Mouse (Mus musculus): Measurements from ENCODE around the gene Spred2. TPM values are rescaled to one million over a fixed set of nuclear protein-coding genes. Genes with fewer than 3 reads are reported as not detected.

The Spred2 gene
- total and polyA plus RNA-seq, 3 experiments, result 7.8 to 76.0 (median 25.9) TPM

DNA sequence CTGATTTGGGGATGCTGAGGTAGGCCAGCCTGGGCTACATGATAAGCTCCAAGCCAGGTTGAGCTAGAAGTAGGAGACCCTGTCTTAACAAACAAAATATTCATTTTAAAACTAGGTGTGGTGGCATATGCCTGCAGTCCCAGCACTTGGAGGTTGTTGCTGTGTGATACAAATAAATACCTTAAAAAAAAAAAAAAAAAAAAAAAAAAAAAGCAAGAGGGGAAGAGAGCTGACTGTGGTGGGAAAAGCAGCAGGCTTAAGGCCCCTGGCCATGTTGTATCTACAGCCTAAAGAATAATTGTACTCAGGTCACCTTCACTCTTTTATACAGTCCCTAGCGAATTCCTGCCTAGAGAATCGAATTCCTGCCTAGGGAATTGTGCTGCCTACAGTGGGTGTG lies 94.7 kb downstream of the Spred2 start:
- H3K36me3 ChIP-seq (ENCODE audit: control insufficient read depth in 1 of 2, insufficient read depth in 2 of 2, low read length in 2 of 2), result peaks cover 12 to 17% of the 10 kb centered on the region in 2 experiments
- no peaks in the 10 kb centered on the region for H3K27me3 ChIP-seq (ENCODE audit: control insufficient read depth in 1 of 2, insufficient read depth in 2 of 2, low read length in 2 of 2)
- no peak overlapping the region for H3K4me3 ChIP-seq (ENCODE audit: control insufficient read depth in 1 of 2, insufficient read depth in 1 of 2, low read depth in 2 of 2, low read length in 2 of 2)
- H3K9ac ChIP-seq (ENCODE audit: control insufficient read depth, low read depth, low read length, poor library complexity, severe bottlenecking), result no peak overlapping the region
- H3K9me3 ChIP-seq (replicated peaks; ENCODE audit: insufficient read depth, low read length), result no peaks in the 10 kb centered on the region
- DNase-seq (ENCODE audit: low read depth, low spot score), result no peak
- peaks cover 5 to 12% of the 10 kb centered on the region in 2 experiments for H3K4me1 ChIP-seq (ENCODE audit: control insufficient read depth in 1 of 2, insufficient read depth in 2 of 2, low read length in 2 of 2)
- no peaks in the 10 kb centered on the region for H3K79me2 ChIP-seq (ENCODE audit: control insufficient read depth, insufficient read depth, low read length, poor library complexity)
- TF ChIP-seq TAL1 (IDR thresholded peaks at IDR 0.05; ENCODE audit: low read length) (no peak), BHLHE40 (IDR thresholded peaks at IDR 0.05; ENCODE audit: borderline replicate concordance, low read depth, low read length) (no peak), ZNF384 (IDR thresholded peaks at IDR 0.05; ENCODE audit: low read depth, low read length) (peak; percentile 81; the same call in 1 of the 2 replicates), SMC3 (IDR thresholded peaks at IDR 0.05; ENCODE audit: low read depth, low read length) (no peak)
- no peak overlapping the region for H3K27ac ChIP-seq (ENCODE audit: control insufficient read depth, low read depth, low read length)

DNA sequence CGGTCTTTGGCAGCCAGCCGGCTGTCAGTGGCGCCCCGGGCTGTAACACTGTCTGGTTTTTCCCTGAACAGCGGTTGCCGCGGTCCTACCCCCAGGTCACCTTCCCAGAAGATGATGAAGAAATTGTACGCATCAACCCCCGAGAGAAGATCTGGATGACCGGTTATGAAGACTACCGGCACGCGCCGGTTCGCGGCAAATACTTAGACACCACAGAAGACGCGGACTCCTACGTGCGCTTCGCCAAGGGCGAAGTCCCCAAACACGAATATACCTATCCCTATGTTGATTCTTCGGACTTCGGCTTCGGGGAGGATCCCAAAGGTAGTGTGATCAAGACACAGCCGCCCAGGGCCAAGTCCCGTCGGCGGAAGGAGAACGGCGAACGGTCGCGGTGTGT lies 96.5 kb downstream of the Spred2 start:
- TF ChIP-seq TAL1 (IDR thresholded peaks at IDR 0.05; ENCODE audit: low read length) (no peak), ZKSCAN1 (IDR thresholded peaks at IDR 0.05; ENCODE audit: low read depth, low read length) (no peak), ZMIZ1 (IDR thresholded peaks at IDR 0.05; ENCODE audit: low read depth, low read length) (no peak), SIN3A (IDR thresholded peaks at IDR 0.05; ENCODE audit: low read length) (no peak), CHD2 (IDR thresholded peaks at IDR 0.05; ENCODE audit: low read length) (no peak), POLR2AphosphoS2 (IDR thresholded peaks at IDR 0.05; ENCODE audit: low read length) (no peak), NELFE (IDR thresholded peaks at IDR 0.05; ENCODE audit: low read depth, low read length) (no peak), NRF1 (IDR thresholded peaks at IDR 0.05; ENCODE audit: insufficient read depth, low read depth, low read length, poor library complexity, severe bottlenecking) (no peak), ZC3H11A (IDR thresholded peaks at IDR 0.05; ENCODE audit: low read depth, low read length) (no peak), HCFC1 (IDR thresholded peaks at IDR 0.05; ENCODE audit: low read depth, low read length) (no peak), POLR2AphosphoS5 (IDR thresholded peaks at IDR 0.05; ENCODE audit: borderline replicate concordance, low read depth, low read length) (no peak), USF2 (IDR thresholded peaks at IDR 0.05; ENCODE audit: borderline replicate concordance in 1 of 2, insufficient read depth in 1 of 2, low read depth in 1 of 2, low read length in 2 of 2) (no peak), TBP (IDR thresholded peaks at IDR 0.05; ENCODE audit: low read depth, low read length) (no peak), RCOR1 (IDR thresholded peaks at IDR 0.05; ENCODE audit: low read depth, low read length) (no peak), USF1 (IDR thresholded peaks at IDR 0.05; ENCODE audit: low read depth, low read length) (no peak), TCF12 (IDR thresholded peaks at IDR 0.05; ENCODE audit: low read depth, low read length) (no peak), JUND (IDR thresholded peaks at IDR 0.05; ENCODE audit: low read depth, low read length) (no peak), ELF1 (IDR thresholded peaks at IDR 0.05; ENCODE audit: low read depth, low read length) (no peak), ETS1 (IDR thresholded peaks at IDR 0.05; ENCODE audit: low read depth, low read length) (no peak)
- Histone ChIP-seq H3K27ac (ENCODE audit: control insufficient read depth, low read depth, low read length) (no peak overlapping the region), H3K4me3 (ENCODE audit: control insufficient read depth in 1 of 2, insufficient read depth in 1 of 2, low read depth in 2 of 2, low read length in 2 of 2) (no peak overlapping the region), H3K27me3 (ENCODE audit: control insufficient read depth in 1 of 2, insufficient read depth in 2 of 2, low read length in 2 of 2) (no peaks in the 10 kb centered on the region), H3K9me3 (replicated peaks; ENCODE audit: insufficient read depth, low read length) (no peaks in the 10 kb centered on the region), H3K9ac (ENCODE audit: control insufficient read depth, low read depth, low read length, poor library complexity, severe bottlenecking) (no peak overlapping the region), H3K4me1 (ENCODE audit: control insufficient read depth in 1 of 2, insufficient read depth in 2 of 2, low read length in 2 of 2) (peaks cover 5 to 12% of the 10 kb centered on the region in 2 experiments), H3K36me3 (ENCODE audit: control insufficient read depth in 1 of 2, insufficient read depth in 2 of 2, low read length in 2 of 2) (peaks cover 12 to 17% of the 10 kb centered on the region in 2 experiments), H3K79me2 (ENCODE audit: control insufficient read depth, insufficient read depth, low read length, poor library complexity) (no peaks in the 10 kb centered on the region)
- DNase-seq (ENCODE audit: low read depth, low spot score), result no peak
